Mouse (Mus musculus) kidney, postnatal 0 days (tissue): Measurements from ENCODE around the gene A930033H14Rik. TPM values are rescaled to one million over a fixed set of nuclear protein-coding genes. Genes with fewer than 3 reads are reported as not detected.

Experiments
- ATAC-seq: fragments of 200-750 bp; cut with Nextera tagmentation; replicated peaks from 2 replicates; pipeline ENCODE4 v1.8.0; 2017; ENCODE audit warnings: low read depth, moderate number of reproducible peaks, moderate TSS enrichment, moderate library complexity; ENCODE audit not compliant: low FRiP score
- DNase-seq: peaks from one replicate; pipeline ENCODE4 v3.0.0-alpha.2; 2016; ENCODE audit warnings: low spot score
- H3K27ac ChIP-seq: fragments of 300-500 bp; sonication (generic); 2 replicates; pipeline ENCODE4 v1.5.1; 2014; ENCODE audit warnings: mild to moderate bottlenecking
- H3K27me3 ChIP-seq: fragments of 300-500 bp; sonication (generic); 2 replicates; pipeline ENCODE4 v1.6.1; 2014; ENCODE audit warnings: low read length, mixed read lengths; ENCODE audit not compliant: insufficient read depth
- H3K36me3 ChIP-seq: fragments of 300-500 bp; sonication (generic); 2 replicates; pipeline ENCODE4 v1.6.1; 2014; ENCODE audit warnings: low read length, mixed read lengths; ENCODE audit not compliant: insufficient read depth
- H3K4me1 ChIP-seq: fragments of 300-500 bp; sonication (generic); replicated peaks from 2 replicates; pipeline ENCODE4 v1.6.1; 2014; ENCODE audit warnings: antibody characterized with exemption, low read length, mixed read lengths; ENCODE audit not compliant: insufficient read depth
- H3K4me2 ChIP-seq: fragments of 300-500 bp; sonication (generic); 2 replicates; pipeline ENCODE4 v1.6.1; 2014; ENCODE audit warnings: mild to moderate bottlenecking, low read length, moderate library complexity, mixed read lengths
- H3K4me3 ChIP-seq: fragments of 300-500 bp; sonication (generic); replicated peaks from 2 replicates; pipeline ENCODE4 v1.5.1; 2014; ENCODE audit warnings: low read depth, low read length
- H3K9ac ChIP-seq: fragments of 300-500 bp; sonication (generic); 2 replicates; pipeline ENCODE4 v1.6.1; 2014; ENCODE audit warnings: low read depth, low read length
- H3K9me3 ChIP-seq: fragments of 300-500 bp; sonication (generic); replicated peaks from 2 replicates; pipeline ENCODE4 v1.6.1; 2016; ENCODE audit warnings: low read length, inconsistent platforms, mixed read lengths
- CTCF ChIP-seq: IDR thresholded peaks from 2 replicates; pipeline ENCODE4 v1.5.1; 2016; ENCODE audit warnings: antibody characterized with exemption, low read depth, mild to moderate bottlenecking, moderate library complexity
- WGBS: fragments of 180-500 bp; shearing (Covaris S2); extraction: QIAGEN DNeasy Blood & Tissue Kit; methylation state at CpG from one replicate; pipeline ENCODE4 v1.1.7; 2014; 5-methylcytosine and 5-hydroxymethylcytosine counted together
- polyA plus RNA-seq: library from polyadenylated mRNA; unstranded; fragments of >200 nt; fragmentation: Nextera tagmentation; extraction: Ambion mirVana; gene quantifications from 2 replicates; pipeline ENCODE4 v1.2.1, GENCODE M21; 2015

Gene A930033H14Rik
- polyA plus RNA-seq, 1 experiment from 2014 or later, result 2.3 TPM

GRCm38 (mm10) chr10:69163216-69163615 lies 49.7 kb downstream of the A930033H14Rik start:
- Histone ChIP-seq H3K27me3 (no peaks in the 10 kb centered on the region), H3K9me3 (no peaks in the 10 kb centered on the region), H3K27ac (no peak overlapping the region), H3K36me3 (no peaks in the 10 kb centered on the region), H3K4me1 (no peaks in the 10 kb centered on the region), H3K9ac (no peak overlapping the region), H3K4me2 (no peak overlapping the region), H3K4me3 (no peak overlapping the region)
- no peak for ATAC-seq
- TF ChIP-seq CTCF, result no peak
- WGBS, result 78% methylated on average over 5 of the region's 5 CpGs
- DNase-seq, result no peak

GRCm38 (mm10) chr10:69162577-69162976 lies 50.3 kb downstream of the A930033H14Rik start:
- WGBS, result 76% methylated on average over 5 of the region's 5 CpGs

GRCm38 (mm10) chr10:69161503-69161902 lies 51.4 kb downstream of the A930033H14Rik start:
- no peaks in the 10 kb centered on the region for H3K27me3 ChIP-seq
- no peak for ATAC-seq
- no peaks in the 10 kb centered on the region for H3K4me1 ChIP-seq
- no peak overlapping the region for H3K9ac ChIP-seq
- no peak overlapping the region for H3K4me2 ChIP-seq
- TF ChIP-seq CTCF, result no peak
- DNase-seq, result no peak
- H3K27ac ChIP-seq, result peak overlapping the region; percentile 57; the same call in 1 of the 2 replicates
- H3K9me3 ChIP-seq, result no peaks in the 10 kb centered on the region
- 70% methylated on average over 3 of the region's 3 CpGs for WGBS
- no peaks in the 10 kb centered on the region for H3K36me3 ChIP-seq
- no peak overlapping the region for H3K4me3 ChIP-seq

More at GRCm38 (mm10) chr10:69162577-69162976, 50.3 kb downstream of the A930033H14Rik start:
- TF ChIP-seq CTCF, result no peak
- no peaks in the 10 kb centered on the region for H3K9me3 ChIP-seq
- no peak for DNase-seq
- no peak overlapping the region for H3K27ac ChIP-seq
- H3K4me3 ChIP-seq, result no peak overlapping the region
- no peaks in the 10 kb centered on the region for H3K4me1 ChIP-seq
- no peak overlapping the region for H3K9ac ChIP-seq
- ATAC-seq, result no peak
- H3K27me3 ChIP-seq, result no peaks in the 10 kb centered on the region
- no peaks in the 10 kb centered on the region for H3K36me3 ChIP-seq
- no peak overlapping the region for H3K4me2 ChIP-seq

GRCm38 (mm10) chr10:69160877-69161276 lies 52.0 kb downstream of the A930033H14Rik start:
- no peaks in the 10 kb centered on the region for H3K27me3 ChIP-seq
- DNase-seq, result peak; percentile 29
- H3K9me3 ChIP-seq, result no peaks in the 10 kb centered on the region
- H3K27ac ChIP-seq, result peak overlapping the region; percentile 57
- TF ChIP-seq CTCF, result no peak
- no peak overlapping the region for H3K9ac ChIP-seq
- ATAC-seq, result peak; percentile 96
- no peak overlapping the region for H3K4me2 ChIP-seq
- H3K36me3 ChIP-seq, result no peaks in the 10 kb centered on the region
- no peaks in the 10 kb centered on the region for H3K4me1 ChIP-seq
- H3K4me3 ChIP-seq, result no peak overlapping the region
- WGBS, result 62% methylated on average over 2 of the region's 2 CpGs

Other genes with a start within 250 kb of the A930033H14Rik start
- gene Rhobtb1, start 61.7 kb downstream of the A930033H14Rik start, polyA plus RNA-seq, result 23.3 and 24.6 TPM in 2 replicates
- 230 and 245 TPM in 2 replicates for gene Cdk1, start 139.8 kb upstream of the A930033H14Rik start, polyA plus RNA-seq
- 48.8 and 52.4 TPM in 2 replicates for gene Ank3, start 185.7 kb upstream of the A930033H14Rik start, polyA plus RNA-seq